Mouse (Mus musculus): ENCODE results near the gene Plekhm3.

DNA sequence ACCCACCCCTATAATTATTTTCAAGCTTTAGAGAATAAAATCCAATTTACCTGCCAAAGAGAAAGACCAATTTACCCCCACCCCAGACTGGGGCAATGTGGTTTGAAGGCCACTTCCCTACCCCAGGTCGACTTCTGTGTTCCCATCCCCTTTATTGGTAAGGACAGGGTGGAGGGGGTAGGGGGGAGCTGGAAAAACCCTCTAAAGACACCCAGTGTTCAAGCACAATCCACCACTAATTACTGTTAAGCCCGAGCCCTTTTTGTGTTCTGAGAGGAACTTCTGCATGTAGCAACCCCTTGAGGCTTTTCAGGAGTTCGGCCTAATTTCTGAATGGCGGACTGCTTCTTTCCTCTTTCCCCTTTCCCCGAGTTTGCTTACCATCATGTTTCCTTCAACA lies 177.2 kb downstream of the Plekhm3 start:
- TF ChIP-seq GATA1 (IDR thresholded peaks at IDR 0.05; ENCODE audit: borderline replicate concordance, low read length) (no peak), FLI1 (IDR thresholded peaks at IDR 0.05; ENCODE audit: low read length) (no peak)
